Mouse (Mus musculus) liver, adult 2 months (tissue): ENCODE data around the gene Trappc12.

Experiments
- CTCF ChIP-seq: fragments of 200-500 bp; IDR thresholded peaks from 2 replicates; pipeline ENCODE4 v1.5.1; 2011; ENCODE audit warnings: low read depth, low read length, control low read depth
- POLR2A ChIP-seq: fragments of 200-500 bp; IDR thresholded peaks from 2 replicates; pipeline ENCODE4 v1.6.1; 2011; ENCODE audit warnings: low read length, control low read depth; ENCODE audit not compliant: insufficient read depth; ENCODE audit errors: extremely low read depth

GRCm38 (mm10) chr12:28718106-28718505 lies 32.2 kb downstream of the Trappc12 start:
- TF ChIP-seq CTCF (no peak), POLR2A (no peak)
